Mouse (Mus musculus) adrenal gland, postnatal 25 days (tissue): Measurements from ENCODE around the gene Bcl2l10. TPM values are rescaled to one million over a fixed set of nuclear protein-coding genes. Genes with fewer than 3 reads are reported as not detected.
"Not testable (repeated sequence)": the region's sequence is repeated elsewhere in the genome, so short reads cannot be mapped to it uniquely, and the experiment has no call there.

Source experiments
- DNase-seq: peaks from one replicate; pipeline ENCODE4 v3.0.0; 2021; ENCODE audit warnings: mixed read lengths
- total RNA-seq: library from RNA; stranded (reverse); gene quantifications from 2 replicates; pipeline ENCODE4 v1.2.3, GENCODE M21; 2021

The Bcl2l10 gene
- total RNA-seq, 1 experiment from 2014 or later = not detected

DNA sequence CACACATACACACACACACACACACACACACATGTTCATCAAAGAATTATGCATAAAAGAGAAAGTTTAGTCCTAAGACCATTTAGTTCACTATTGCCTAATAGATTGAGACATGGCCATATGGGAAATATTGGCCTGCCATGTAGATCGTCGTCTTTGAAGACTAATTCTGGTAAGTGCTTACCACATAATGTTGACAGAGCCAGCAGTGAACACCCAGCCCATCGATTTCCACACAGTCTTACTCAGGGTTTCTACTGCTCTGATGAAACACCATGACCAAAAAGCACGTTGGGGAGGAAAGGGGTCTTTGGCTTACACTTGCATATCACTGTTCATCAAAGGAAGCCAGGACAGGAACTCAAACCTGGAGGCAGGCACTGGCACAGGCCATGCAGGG, 5.1 kb upstream of the Bcl2l10 start:
- no peak for DNase-seq

GRCm38 (mm10) chr9:75348066-75348465, 508 bp downstream of the Bcl2l10 start:
- no peak for DNase-seq

GRCm38 (mm10) chr9:75348641-75349040, 1.1 kb downstream of the Bcl2l10 start:
- no peak for DNase-seq

DNA sequence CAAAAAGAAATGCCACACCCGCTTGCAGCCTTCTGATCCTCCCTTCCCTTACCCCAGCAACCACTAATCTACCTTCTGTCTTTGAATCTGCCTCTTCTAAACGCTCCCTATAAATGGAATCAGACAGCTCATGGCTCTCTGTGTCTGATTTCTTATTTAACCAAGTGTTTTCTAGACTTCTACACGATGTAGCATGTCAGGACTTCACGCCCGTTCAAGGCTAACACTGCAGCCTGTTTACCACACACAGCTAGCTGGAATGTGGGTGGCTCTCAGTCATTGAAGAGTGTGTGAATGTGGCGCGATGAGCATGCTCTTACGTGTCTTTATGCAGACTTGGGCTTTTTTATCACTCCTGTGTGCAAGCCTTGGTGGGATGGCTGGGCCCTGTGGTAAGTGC, 5.5 kb downstream of the Bcl2l10 start:
- DNase-seq = no peak

GRCm38 (mm10) chr9:75355783-75356182, 8.2 kb downstream of the Bcl2l10 start:
- no peak for DNase-seq

DNA sequence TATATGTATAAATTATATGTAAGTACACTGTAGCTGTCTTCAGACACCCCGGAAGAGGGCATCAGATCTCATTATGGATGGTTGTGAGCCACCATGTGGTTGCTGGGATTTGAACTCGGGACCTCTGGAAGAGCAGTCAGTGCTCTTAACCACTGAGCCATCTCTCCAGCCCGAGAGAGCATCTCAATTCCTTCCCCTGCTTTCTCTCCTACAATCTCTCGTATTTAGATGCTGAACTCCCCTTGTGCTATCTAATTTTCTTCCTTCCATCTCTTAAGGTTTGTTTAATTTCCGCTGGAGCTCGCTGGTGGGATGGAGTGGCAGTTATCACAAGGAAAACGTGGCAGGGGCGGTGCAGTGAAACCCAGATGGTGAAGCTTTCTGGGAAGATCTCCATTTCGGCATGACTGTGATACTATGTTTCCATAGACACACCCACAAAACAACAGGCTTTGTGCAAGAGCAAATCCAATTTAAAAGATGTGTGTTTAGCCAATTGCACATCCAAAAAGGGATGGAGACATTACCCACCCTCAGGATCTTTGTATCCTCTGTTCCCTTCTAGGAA, 9.6 kb downstream of the Bcl2l10 start:
- DNase-seq = no peak

- DNase-seq = peak; percentile 87
Observed at GRCm38 (mm10) chr9:75361699-75362098, 14.1 kb downstream of the Bcl2l10 start.

GRCm38 (mm10) chr9:75362201-75362600, 14.6 kb downstream of the Bcl2l10 start:
- DNase-seq = no peak

GRCm38 (mm10) chr9:75363001-75363400, 15.4 kb downstream of the Bcl2l10 start:
- DNase-seq = no peak

GRCm38 (mm10) chr9:75363702-75364101, 16.1 kb downstream of the Bcl2l10 start:
- DNase-seq = not testable (repeated sequence)

DNA sequence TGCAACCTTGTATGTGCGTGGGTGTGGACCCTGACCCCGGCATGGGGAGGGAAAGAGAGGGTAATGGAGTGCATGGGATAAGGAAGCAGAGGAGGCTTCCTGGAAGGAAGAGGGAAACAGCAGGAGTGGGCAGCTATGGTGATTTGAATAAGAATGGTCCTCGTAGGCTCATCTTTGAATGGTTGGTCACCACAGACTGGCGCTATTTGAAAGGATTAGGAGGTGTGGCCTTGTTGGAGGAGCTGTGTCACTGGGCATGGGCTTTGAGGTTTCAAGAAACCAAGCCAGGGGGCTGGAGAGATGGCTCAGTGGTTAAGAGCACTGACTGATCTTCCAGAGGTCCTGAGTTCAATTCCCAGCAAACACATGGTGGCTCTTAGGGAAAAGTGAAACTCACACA, 17.6 kb downstream of the Bcl2l10 start:
- no peak for DNase-seq

DNA sequence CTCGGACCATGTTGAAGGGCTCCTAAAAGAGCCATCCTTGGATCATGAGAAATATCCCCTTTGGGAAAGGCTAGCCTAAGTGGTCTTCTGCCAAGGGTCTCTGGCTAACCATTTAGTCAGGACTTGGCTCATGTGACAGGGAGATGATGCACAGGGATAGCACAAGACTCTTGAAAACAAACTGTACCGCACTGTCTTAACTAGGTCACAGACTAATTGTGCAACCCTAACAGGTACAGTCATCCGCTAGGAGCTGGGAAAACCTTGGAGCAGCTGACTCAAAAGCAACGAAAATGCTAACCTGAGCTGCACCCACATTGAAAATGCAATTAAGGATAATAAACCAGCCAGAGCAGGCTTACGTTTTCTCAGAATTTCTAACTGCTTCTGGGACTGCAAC, 18.6 kb downstream of the Bcl2l10 start:
- DNase-seq = no peak

- no peak for DNase-seq
Observed at GRCm38 (mm10) chr9:75368779-75369178, 21.2 kb downstream of the Bcl2l10 start.

- DNase-seq = no peak
Observed at GRCm38 (mm10) chr9:75375606-75376005, 28.0 kb downstream of the Bcl2l10 start.

DNA sequence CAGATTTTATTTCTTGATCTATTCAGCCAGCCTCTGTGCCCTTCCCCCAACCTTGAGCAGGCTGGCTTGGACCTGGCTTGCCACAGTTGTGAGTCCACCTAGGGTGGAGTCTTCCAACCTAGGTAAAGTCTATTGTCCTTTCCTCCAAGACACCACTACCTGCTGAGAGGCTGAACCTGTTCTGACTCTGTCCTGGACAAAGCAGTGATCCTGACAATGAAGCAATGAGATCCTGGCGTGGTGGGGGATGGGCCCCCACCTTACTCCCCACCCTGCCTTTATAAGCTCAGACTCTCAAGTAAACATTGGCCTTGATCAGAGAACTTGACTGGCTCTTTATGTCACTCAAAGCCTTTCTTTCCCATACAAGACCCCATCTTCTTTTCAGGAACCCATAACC, 28.9 kb downstream of the Bcl2l10 start:
- DNase-seq = no peak

- no peak for DNase-seq
Observed at GRCm38 (mm10) chr9:75378774-75379173, 31.2 kb downstream of the Bcl2l10 start.

- DNase-seq = no peak
Observed at GRCm38 (mm10) chr9:75382825-75383224, 35.3 kb downstream of the Bcl2l10 start.

- DNase-seq = no peak
Observed at GRCm38 (mm10) chr9:75383785-75384184, 36.2 kb downstream of the Bcl2l10 start.

GRCm38 (mm10) chr9:75384337-75384962, 36.9 kb downstream of the Bcl2l10 start:
- DNase-seq = no peak

- DNase-seq = no peak
Observed at GRCm38 (mm10) chr9:75385218-75385974, 37.8 kb downstream of the Bcl2l10 start.

GRCm38 (mm10) chr9:75393251-75393650, 45.7 kb downstream of the Bcl2l10 start:
- no peak for DNase-seq

GRCm38 (mm10) chr9:75395971-75396370, 48.4 kb downstream of the Bcl2l10 start:
- DNase-seq = no peak

GRCm38 (mm10) chr9:75399069-75399468, 51.5 kb downstream of the Bcl2l10 start:
- no peak for DNase-seq

DNA sequence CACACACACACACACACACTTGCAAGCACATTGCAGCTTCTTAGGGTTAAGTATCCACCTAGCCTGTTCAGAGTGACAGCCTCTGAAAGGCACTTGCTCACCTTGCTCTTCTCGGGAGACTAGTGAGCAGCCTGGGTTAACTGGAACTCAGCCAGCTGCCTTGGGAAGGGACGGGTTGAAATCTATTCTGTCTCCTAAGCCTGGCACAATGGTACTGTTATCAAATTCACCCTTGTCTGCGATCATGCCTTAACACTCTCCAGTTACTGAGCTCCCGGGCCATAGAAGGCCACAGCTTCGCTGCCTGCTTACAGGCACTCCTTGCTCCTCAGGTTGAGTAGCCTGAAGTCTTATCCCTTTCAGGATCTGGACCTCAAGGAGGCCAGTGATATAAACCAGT, 53.1 kb downstream of the Bcl2l10 start:
- no peak for DNase-seq
